Mouse (Mus musculus): ENCODE data around the gene Frat1.
A peak's percentile ranks its signal among the peaks of the same experiment; 100 is the strongest.

The Frat1 gene

DNA sequence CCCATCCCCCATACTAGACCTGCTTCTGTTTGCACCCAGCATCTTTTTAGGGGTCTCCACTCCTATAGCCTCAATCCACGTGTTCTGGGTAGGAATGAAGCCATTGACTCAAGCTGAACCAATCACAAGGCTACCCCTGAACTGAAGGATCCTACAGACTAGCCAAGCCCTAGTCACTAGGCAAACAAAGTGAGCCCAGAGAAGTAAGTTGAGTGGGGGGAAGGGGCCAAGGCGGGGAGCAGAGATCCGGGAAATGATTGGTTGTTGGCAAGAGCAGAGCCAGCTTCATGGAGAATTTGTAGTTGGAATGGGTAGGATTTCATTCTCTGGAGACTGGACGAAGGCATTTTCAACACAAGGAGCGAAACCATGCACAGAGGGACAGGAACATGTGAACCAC, 12.9 kb upstream of the Frat1 start:
- DNase-seq: no peak

DNA sequence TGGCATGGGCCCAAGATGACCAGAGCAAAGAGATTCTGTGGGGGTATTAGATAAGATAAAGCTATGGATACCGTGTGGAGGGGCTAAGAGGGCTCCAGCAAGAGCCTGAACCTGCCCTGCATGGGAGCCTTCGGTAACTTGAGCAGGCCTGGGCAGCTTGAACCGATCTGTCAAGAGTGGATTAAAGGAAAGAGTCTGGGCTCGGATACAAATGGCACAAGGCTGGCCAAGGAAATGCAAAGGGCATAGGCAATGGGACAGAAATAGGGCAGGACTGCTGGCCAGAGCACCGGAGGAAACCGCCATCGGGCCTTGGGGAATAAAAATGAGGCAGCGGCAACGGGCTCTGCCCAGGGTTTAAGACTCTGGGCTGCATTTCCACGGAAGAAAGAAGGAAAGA, 12.4 kb upstream of the Frat1 start:
- DNase-seq: no peak

DNA sequence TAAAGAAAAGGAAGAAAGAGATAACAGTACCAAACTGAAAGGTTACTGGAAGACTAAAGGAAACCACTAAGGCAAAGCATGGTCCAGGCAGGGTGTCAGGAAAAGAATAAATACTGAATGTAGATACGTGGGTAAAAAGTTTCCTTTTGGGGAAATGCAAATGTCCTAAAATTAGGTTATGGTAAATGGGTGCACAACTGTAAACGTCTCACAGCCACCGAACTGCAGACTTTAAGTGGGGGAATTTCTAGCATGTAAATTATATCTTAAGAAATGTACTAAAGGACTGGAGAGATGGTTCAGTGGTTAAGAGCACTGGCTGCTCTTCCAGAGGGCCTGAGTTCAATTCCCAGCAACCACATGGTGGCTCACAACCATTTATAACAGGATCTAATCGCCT, 11.0 kb upstream of the Frat1 start:
- DNase-seq: no peak

DNA sequence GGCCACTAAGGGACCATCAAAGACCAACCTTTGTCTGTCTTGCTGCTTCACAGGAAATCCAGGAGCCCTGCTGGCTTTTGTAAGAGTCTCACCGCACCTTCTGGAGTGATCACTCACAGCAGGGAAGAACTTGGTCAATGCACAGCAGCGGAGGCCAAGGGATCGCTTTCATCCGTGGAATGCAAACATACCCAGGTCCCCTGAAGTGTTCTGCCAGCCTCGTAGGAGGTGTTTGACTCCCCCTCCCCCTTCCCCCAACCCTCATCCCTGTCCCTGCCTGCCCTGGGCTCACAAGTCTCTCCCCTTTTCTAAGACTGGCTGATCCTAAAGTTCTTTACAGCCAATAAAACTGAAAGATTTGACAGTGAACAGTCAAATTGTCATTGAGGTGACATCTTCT, 8.3 kb upstream of the Frat1 start:
- DNase-seq: no peak

DNA sequence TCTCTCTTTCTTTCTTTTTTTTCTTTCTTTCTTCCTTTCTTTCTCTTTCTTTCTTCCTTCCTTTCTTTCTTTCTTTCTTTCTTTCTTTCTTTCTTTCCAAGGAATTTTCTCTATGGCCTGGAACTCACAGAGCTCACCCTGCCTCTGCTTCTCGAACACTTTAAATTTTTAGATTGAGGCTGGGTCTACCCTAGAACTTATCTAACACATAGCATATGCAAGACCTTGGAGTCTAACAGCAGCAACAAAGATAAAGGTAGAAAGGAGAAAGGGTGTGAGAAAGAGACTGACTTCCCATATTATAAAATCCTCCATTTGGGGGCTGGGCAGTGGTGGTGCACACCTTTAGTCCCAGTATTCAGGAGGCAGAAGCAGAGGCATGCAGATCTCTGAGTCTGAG, 7.2 kb upstream of the Frat1 start:
- DNase-seq: no peak

DNA sequence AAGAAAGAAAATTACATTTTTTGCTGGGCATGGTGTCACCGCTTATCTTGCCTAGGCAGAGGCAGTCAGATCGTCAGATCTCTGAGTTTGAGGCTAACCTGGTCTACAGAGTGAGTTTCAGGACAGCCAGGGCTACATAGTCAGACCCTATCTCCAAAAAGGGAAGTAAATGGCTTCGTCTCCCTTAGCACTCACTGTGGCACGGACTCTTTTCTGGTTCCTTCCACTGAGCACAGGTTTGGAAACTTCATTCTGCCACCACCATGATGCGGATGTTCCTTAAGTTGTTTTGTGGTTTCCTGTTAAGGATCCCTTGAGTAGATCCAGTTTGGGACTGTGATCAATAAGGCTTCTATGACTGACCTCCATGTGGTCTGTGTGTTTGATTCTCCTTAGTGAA, 4.8 kb upstream of the Frat1 start:
- no peak for DNase-seq

DNA sequence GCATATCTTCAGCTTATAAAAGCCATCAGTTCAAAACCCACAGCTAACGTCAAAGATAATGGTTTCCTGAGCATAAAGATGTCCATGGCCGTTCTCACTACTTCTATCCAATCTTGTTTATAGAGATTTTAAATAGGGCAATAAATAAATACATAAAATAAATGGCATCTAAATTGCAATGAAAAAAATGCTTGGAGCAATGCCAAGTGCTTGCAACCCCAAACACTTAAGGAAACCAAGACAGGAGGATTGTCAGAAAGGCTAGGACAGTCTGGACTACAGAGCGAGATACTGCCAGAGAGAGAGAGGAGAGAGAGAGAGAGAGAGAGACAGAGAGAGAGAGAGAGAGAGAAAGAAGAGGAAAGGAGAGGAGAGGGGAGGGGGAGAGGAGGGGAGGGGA, 3.2 kb upstream of the Frat1 start:
- no peak for DNase-seq

DNA sequence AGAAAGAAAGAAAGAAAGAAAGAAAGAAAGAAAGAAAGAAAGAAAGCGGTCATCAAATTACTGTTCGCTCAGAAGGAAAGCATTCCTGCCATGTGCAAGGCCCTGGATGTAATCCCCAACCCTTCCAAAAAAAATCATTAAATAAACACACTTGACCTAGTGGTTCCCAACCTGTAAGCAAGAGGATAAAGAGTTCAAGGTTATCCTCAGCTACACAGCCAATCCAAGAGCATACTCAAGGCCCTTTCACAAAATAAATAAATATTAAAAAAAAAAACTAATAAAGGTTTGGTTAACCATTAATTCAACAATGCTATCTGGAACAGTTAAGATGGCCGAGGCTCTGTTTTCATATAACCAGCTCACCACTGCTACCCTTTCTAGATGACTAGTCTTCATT, 829 bp upstream of the Frat1 start:
- DNase-seq: no peak

DNA sequence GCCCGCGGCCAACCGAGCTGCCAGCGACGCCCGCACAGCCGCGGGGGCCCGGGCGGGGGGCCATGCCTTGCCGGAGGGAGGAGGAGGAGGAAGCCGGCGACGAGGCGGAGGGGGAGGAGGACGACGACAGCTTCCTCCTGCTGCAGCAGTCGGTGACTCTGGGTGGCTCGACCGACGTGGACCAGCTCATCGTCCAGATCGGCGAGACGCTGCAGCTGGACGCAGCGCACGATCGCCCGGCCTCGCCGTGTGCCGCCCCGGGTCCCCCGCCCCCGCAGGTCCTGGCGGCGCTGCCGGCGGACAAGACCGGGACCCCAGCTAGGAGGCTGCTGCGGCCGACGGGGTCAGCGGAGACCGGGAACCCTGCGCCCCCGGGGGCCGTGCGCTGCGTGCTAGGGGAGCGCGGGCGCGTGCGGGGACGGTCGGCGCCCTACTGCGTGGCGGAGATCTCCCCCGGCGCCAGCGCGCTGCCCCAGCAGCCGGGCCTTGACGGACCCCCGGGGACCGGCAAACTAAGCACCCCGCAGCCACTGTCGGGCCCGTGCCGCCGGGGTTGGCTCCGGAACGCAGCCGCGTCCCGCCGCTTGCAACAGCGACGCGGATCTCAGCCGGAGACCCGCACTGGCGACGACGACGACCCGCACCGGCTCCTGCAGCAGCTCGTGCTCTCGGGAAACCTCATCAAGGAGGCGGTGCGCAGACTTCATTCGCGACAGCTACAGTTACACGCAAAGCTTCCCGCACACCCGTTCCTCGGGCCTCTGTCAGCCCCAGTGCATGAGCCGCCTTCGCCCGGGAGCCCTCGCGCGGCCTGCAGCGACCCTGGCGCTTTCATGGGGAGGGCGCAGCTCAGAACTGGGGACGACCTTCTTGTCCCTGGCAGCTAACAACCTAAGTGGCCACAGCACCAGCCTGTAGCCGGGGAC, 599 bp downstream of the Frat1 start:
- peak; percentile 57 for DNase-seq

DNA sequence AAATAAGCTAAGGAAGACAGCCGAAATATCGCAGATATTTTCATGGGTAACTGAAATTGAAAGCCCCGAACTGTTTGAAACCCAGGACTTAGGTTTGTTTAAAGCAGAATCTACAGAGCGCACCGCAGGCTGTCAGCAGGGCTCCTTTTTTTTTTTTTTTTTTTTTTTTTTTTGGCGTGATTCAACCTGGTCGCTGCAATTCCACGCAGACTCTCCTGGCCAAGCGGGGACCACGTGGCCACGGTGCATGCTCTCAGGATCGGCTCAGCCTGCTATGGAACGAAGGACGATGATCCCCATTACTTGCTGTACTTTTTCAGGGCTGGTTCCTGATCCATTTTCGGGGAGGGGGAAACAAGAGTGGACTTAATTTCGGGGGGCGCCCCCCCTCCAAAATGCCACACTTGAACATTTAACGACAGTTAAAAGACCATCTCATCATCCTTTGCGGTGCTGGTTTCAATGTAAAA, 1.4 kb downstream of the Frat1 start:
- DNase-seq: peak; percentile 34

DNA sequence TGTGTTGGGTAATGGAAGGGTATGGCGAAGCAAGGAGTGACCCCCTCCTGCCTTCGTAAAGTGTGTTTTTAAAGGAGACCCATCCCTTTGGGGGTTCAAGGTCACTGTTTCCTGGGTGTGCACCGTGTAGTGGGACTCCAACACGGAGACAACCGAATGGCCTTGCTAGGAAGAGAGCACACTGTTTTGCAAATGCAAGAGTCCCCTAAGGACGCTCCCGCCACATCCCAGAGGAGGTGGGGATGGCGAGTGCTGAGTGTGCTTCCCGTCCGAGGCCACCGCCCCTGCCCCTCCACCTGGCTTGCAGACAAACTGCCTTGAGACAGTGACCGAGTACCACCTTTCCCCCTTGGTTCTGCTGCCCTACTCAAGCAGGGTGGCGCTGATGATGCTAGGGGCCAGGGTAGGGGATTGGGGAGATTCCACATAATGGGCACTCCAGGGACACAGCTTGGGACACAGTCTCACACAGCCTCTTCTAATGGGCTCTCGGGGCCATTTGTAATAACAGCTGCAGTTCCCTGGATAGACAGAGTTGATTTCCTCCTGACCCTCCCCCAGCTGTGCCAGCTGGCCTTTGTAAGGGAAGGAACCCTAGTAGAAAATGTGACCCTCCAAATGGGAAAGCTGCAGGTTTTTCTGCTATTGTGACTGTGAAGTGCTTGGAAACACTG, 2.1 kb downstream of the Frat1 start:
- DNase-seq: no peak

DNA sequence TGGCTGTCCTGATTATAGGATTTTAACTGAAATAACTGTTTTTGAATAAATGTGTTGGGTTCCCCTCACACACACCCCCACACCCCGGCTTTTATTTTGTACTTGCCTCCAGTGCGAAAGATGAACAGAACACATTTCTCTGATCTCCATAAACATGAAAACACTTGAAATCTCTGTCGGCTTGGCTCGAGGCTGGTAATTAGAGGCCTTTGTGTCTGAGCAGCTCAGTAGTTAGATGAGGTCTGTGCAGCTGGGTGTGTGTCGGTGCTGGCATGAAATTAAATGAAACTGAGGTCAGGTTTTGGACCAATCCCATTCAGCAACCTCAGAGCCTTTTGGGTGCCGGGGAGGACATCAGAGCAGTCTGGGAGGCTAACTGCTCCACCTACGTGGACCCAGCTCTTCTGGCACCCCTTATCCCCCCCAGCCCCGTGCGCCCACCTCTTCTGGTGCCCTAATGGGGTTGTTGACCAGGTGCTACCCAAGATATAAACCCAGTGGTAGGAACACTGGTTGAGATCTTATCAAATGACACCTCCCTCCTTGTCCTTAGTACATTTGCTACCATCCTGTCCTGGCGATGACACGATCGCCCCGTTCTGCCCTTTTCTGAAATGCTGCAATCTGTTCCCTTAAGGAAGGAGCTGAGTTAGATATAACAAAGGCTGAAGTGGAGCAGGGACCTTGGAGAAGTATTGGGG, 2.9 kb downstream of the Frat1 start:
- no peak for DNase-seq

DNA sequence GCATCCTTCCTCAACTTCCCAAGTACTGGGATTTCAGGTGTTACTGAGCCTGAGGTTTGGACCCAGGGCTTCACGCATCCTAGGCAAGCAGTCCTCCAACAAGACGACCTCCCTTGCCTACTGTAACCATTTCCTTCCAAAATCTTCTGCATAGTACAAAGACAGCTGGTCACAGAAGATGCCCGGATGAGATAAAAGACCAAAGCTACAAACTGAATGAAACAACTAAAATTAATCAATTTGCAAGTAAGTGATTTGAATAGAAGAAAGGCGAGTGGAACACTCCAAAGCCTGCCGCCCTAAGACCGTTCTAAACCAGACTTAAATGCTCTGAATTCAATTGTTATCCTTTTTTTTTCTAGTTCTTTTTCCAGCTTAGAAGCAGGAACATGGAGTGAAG, 5.6 kb downstream of the Frat1 start:
- DNase-seq: no peak

DNA sequence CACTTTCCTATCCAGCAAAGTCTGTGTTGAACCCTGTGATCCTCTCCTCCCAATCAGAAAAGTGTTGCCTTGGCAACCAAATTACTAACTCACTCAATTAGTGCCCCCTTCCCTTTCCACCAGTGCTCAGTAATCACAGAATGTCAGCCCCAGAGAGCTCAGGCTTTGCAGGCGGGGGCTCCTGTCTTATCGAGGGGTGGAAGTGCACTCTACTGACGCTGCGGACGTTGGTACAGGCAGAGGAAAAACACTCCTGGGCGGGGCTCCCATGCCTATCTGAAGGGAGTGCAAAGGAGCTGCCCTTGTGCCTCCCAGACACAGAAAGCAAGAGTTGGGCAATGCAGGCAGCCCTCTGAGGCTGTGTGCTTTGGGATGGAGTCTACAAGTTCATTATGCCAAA, 6.0 kb downstream of the Frat1 start:
- DNase-seq: no peak

DNA sequence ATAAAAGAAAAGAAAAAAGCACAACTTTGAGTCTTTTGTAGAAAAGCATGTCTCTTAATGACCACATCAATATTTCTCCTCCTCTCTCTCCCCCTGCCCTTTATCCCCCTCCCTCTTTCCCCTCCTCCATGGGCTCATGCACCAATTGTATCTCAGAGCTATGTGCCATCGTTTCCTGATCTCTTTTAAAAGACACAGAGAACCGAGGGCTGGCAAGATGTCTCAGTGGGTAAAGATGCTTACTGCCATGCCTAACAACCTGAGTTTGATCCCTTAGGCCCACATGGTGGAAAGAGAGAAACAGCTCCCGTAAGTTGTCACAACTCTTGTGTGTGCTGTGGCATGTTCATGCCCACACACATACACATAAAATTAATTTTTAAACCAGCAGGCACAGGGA, 6.9 kb downstream of the Frat1 start:
- no peak for DNase-seq

DNA sequence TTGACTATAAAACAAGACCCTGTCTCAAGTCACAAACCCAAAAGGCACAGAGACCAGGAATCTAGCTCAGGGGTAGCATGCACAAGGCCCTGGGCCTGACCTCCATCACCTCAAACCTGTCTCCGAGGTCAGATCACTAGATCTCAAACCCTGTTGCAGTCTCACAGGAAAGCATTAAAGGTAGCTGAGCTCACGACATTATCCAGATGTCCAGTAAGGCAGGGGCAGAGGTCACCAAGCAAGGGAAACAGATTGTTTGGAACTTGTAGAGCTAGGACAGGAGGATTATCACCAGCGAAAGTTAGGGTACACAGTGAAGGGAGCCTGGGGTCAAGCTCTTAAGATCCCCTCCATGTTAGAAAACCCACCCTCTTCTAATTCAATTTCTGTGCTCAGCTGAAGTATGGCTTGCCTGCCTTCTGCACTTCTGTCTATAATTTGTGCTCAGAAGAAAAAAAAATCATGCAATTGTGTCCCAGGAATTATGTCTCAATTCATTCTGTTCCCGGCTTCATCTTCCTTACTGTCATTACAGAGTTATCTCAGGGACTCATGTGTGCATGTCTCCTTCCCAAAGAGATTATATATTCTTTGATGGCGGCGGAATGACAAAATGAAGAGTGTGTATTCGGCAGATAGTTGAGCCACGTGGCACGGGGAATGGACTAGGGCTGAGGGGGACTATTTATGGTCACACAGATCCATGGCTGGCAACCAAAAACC, 7.6 kb downstream of the Frat1 start:
- DNase-seq: no peak

DNA sequence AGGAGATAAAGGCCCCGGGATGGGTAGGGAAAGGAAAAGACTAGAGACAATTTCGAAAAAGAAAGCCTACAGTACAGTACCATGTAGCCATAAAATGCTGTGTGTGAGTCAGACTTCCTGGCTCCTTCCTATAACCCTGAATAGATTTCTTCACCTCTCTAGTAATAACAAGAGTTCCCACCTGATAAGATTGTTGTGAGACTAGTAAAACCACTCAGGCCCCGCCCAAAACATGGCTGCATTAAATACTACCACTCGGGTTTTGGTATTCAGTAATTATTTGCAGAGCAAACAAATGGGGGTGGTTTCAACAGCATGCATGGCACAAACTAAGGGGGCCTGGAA, 8.1 kb downstream of the Frat1 start:
- no peak for DNase-seq

DNA sequence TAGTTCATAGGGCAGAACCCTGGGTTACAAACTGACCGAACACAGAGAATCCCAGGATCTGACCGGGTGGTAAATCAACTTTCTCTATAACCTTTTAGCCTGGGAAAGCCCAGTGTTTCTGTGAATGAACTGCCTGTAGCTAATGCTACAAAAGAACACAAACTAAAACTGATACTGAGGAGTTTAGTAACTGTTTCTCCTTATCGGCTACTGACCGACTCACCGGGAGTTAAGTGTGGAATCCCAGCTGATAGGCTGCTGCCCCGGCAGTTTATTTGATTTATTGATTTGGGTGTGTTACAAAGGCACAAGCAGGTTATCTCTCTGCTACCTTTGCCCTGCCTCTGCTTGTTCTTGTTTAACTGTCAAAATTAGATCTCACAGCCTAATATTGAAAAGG, 9.0 kb downstream of the Frat1 start:
- no peak for DNase-seq

DNA sequence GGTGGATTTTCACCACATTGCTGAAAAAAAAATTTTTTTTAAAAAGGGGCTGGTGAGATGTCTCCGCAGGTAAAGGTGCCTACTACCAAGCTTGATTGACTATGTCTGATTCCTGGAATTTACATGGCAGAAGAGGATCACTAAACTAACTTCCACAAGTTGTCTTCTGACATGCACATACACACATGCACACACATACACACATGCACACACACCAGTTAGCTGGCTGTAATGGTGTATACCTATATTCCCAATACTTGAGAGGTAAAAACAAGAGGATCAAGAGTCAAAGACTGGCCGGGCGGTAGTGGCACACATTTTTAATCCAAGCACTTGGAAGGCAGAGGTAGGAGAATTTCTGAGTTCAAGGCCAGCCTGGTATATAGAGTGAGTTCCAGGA, 9.9 kb downstream of the Frat1 start:
- no peak for DNase-seq

DNA sequence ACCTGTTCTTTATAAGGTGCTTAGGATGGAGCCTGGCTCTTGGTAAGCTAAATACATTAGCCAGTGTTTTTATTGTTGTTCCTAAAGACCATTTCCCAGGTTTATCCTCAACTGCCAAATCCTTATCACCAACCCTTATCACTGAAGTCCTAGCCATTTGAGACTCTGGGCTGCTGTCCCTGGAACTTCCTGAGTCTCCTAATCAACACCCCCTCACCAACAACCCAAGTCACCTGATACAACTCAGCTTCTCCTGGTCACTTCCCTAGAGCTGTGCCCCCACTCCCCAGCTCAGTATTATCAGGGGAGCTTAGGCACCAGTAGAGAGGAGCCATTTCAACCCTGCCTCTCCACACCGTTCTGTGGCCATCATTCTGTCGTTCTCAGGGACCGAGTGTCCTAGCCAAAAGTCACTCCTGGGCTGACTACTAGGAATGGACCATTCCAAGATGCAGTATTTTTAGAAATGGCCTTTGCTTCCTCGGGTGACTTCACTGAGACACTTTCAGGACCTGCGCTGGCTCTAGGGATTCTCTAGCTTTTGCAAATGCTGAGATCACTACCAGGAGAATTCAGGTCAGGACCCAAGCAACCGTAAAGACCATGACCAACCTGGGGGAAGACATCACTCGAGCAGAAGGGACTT, 11.5 kb downstream of the Frat1 start:
- DNase-seq: no peak

DNA sequence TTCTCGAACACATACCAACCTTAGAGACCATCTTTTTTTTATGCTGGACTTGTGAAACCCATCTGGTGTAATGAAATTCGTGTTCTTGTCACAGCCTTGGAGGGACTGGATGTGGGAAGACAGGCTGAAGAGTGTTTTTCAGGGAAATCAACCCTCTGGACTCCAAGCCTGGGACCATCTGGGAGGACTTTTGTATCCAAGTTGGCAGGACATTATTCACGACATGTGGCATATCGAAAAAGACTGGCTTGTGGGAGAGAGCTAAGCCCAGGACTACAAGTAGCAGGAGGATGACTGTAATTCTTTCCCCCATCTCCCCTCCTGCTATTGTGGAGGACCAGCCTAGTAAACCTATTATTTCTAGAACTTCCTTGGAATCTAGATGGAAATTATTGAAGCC, 12.4 kb downstream of the Frat1 start:
- DNase-seq: peak; percentile 43

DNA sequence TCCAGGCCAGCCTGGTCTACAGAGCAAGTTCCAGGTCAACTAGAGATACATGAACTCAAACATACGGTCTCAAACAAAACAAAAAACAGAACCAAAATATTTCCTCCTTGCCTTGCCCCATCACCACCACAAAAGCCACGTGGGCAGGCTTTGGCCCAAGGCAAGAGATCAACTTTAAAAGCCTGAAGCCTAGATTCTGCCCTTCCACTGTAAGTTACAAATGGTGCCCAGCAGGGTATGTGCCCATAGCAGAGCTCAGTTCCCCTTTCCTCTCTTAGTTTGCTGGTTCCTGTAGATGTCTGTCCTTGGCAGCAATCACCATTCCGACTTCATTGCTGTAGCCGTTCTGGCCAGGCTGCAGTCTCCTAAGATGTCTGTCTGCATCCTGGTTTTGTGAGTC, 12.9 kb downstream of the Frat1 start:
- DNase-seq: no peak

DNA sequence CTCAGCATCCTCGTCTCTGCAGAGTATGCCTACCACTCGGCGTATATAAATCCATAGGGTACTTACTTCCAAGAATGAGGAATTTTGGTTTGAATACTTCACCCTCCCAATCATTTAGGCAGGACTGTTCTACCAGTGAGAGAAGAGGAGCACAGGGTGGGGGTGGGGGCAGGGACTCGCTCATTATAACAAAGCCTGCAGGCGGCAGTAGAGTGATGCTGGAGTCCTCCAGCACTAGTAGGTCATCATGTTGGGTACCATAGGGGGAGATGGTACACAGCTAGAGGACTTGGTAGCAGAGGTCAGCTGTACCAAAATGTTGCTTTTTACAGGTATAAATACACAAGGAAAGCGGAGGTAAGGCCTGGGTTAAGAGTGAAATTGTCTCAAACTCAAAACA, 14.6 kb downstream of the Frat1 start:
- DNase-seq: no peak
